Mouse (Mus musculus) neural tube, embryonic 10.5 days (tissue): ENCODE data around the gene Ano6.

Source experiments
- DNase-seq: peaks from one replicate; pipeline ENCODE4 v3.0.0-alpha.2; 2017; ENCODE audit warnings: low spot score; ENCODE audit errors: extremely low spot score

The Ano6 gene

DNA sequence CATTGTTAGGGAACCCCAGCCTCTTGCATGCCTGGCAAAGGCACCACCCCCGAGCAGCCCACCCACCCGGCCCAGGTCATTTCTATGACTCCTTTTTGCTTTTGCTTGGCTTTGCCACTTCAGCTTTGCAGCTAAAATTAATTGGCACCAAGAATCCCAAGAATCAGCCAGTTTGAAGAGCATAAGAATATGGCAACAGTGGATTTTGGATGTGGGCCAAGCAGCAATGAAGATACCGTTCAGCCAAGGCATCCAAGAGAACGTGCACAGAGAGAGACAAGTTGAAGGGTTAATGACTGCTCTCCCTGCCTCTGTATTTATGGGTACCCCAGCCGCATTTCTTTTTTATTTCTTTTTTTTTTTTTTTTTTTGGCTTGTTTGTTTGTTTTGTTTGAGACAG is 5.4 kb downstream of the Ano6 start:
- no peak for DNase-seq

DNA sequence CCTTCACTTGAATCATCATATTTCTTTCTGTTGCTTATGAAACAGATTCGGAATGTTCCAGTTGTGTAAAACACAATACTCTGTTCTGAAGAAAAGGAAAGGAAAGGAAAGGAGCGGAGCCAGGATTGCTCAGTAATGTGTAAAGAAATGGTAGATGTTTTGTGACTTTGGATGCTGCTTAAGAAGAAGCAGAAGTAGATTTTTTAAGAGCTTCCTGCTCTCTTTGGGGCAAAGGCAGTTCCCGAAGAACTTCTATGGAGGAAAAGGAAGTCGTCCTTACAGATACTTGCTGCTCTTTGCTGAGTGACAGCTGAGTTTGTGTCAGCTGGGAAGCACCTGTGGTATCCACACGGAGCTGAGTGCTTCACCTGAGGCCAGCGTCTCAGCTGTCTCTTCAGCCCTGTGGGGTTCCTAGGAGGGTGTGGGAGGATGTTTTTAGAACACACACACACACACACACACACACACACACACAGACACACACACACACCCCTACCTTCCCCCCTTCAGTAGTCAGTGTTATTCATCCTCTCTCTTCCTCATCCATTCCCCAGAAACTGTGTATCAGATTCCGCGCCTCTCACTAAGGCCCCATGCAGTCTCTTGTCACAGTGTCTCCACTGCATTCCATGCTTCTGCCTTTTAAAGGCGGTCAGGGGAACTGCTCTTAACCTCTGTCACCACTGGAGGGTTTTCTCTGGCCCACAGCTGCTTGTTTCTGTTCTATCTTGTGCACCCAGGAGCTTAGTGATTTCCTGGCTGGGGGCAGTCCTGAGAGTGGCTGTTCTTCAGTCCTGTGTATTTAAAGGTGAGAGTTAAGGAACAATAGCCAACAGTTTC is 6.7 kb downstream of the Ano6 start:
- no peak for DNase-seq

DNA sequence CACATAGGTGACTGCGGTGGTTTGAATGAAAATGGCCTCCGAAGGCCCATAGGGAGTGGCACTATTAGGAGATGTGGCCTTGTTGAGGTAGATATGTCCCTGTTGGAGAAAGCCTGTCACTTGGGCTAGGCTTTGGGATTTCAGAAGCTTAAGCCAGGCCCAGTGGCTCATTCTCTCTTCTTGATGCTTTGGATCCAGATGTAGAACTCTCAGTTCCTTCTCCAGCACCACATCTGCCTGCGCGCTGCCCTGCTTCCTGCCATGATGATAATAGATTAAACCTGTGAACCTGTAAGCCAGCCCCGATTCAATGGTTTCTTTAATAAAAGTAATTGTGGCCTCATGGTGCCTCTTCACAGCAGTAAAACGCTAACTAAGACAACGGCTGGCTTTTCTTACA is 7.6 kb downstream of the Ano6 start:
- DNase-seq: no peak

DNA sequence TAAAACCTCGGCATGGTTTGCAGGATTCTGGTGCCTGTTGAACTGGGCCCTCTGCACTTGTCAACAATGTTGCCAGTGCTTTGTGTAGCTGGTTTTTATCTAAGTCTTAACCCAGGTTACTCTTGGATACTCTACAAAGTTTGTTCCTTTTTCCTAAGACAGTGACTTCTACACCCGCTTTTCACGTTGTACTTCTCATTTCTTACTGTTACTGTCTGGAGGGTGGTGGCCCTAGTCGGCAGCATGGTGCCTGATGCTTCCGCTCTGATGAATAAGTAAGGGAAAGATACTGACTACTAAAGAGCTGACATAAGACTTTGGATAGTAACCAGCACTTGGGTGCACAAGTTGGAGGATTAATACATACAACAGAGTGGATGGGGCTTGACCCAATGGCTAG is 9.0 kb downstream of the Ano6 start:
- no peak for DNase-seq

DNA sequence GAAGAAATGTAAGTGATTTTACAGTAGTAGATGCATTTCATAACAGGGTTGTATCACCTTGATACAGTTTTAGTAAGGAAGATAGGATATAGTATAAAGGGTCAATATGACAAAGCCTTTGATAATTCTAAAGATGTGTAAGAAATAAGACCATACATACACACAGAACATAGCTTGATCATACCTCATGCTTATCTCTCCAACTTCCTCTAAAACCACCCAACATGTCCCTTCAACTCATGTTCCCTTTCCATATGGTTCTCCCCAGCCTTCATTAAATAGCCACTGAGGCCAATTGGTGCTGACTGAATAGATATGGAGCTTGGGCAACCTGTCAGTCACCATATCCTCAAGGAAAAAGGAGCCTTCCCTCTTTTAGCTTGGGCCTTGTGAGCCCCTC is 9.4 kb downstream of the Ano6 start:
- no peak for DNase-seq

DNA sequence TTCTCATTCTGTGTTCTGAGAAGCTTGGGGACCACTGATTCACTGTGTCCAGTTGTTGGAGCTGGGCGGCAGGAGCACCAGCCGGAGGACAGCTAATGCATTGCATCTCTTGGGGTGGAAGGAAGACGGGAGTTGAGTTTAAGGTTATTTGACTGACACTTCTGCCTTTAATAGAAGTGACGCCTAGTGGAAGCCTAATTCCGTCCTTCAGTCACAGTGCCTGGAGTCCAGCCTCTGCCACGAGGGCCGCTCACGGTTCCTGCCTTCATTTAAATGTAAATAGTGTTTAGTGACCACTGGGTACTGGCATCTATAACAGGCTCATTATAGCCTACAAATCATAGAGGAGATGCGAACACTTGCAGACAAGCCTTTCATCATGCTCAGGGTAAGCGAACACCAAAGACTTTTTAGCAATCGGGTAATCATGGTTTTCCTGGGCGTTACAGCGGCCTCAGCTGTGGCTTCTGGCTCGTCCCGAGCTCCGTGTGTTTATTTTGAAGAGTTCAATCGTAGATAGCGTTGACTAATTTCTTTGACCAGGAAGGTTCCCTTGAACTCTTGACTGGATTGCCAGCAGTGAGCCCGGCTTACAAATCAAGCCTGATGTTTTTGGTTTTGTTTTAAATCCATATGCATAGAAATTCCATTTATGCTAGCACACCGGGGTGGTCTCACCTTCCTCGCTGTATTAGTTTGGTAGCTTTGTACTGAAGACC is 10.8 kb downstream of the Ano6 start:
- no peak for DNase-seq

DNA sequence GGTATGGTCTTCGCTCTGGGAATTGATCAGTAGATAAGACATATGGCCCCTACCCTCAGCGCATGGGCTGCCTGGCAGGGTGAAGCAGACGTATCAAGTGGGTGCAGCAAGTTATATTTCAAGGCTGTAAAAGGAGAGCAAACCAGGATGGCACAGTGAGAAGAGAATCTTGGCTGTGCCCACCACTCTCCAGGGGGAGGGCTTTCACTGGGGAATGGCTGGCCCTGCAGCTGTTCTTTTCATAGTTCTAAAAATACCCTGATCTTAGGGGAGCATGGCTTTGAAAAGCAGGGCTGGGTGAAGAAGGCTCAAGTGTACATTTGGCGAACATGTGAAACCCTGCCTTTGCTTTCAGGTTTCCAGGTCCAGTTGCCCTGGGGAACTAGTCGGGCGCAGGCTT is 11.5 kb downstream of the Ano6 start:
- DNase-seq: no peak

DNA sequence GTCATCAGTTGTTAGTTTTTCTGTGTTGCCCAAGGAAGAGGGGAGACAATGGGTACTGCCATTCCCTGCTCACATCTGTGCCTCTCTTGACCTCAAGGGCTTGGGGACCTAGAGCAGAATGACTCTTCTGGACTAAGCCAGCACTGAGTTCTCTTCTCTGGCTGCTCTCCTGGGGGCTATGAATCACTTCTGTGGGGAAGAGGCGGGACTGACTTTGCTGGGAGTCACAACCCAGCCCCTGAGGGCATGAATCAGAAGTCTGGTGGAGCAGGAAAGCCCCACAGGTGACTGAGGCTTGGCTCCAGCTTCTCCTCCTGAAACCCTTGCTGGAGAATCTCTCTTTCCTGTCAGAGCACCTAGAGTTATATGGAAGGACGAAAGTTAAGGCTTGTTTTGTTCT is 12.1 kb downstream of the Ano6 start:
- DNase-seq: no peak

DNA sequence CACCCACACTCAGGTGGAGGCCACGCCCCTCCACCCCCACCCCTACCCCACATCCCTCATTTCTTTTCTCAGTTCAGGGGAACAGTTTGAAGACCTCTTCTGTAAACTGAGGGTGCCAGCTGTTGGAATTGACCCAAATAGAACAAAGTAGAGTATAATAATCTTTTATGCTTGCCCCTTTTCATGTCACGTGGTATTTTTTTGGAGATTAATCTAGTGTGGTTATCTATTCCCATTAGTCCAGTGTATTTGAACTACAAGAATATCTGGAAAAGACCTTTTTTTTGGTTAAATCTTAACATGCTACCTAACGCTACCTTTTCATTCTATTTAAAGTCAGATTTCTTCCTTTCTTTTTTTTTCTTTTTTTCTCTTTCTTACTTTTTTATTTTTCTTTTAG is 12.8 kb downstream of the Ano6 start:
- DNase-seq: no peak

DNA sequence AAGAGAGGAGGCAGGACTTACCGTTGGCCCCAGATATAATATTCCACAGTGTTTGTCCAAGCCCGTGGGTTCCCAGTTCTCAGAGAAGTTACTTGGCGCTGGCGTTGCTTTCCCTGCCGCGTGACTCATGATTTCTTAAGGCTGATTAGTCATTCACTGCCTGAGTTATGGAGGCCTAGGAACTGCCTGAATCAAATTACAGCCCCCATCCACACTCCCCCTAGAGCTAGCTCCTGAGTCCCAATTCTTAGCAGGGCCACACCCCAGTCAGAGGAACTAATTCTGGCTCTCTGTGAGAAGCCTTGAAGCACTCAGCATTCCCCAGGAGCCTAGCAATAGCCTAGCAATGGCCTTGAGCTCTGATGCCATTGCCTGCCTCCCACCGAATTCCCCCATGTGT is 13.6 kb downstream of the Ano6 start:
- no peak for DNase-seq

DNA sequence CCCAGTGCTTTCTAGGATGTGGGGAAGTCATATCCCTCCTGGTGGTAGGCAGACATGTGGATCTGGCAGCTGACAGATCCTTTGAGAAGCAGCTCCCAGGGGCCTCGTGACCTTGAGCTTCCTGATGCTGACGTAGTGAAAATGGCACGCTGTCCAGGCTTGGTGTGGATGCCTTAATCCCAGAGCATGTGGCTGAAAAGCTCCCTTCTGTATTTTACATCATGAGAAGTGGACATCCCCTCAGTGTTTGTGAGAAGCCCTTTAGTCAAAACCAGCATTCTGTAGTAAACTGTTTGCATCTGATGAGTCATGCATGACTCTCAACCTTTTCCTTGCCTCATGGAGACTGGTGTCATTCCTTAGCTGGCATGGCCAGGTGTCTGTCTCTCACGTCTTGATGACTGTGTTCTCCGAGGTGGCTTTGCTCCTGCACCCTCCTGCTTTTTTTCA is 14.4 kb downstream of the Ano6 start:
- DNase-seq: no peak

DNA sequence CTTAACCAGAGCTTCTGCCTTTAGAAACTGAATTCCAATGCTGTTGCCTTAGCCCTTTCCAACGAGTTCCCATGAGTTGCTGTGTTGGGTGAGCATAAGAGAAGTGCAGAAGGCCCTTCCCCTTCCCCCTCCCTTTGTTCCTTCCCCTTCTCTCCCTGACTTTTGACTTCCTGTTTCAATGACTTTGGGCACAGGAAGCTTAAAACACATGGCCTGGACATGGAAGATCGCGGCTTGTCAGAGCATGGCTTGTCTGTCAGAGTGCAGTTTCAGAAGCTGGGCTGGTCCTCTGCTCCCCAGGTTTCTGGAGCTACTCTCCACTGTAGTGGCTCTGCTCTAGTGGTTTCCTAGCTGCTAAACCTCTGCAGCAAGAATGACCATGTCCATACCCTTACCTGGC is 17.3 kb downstream of the Ano6 start:
- no peak for DNase-seq

DNA sequence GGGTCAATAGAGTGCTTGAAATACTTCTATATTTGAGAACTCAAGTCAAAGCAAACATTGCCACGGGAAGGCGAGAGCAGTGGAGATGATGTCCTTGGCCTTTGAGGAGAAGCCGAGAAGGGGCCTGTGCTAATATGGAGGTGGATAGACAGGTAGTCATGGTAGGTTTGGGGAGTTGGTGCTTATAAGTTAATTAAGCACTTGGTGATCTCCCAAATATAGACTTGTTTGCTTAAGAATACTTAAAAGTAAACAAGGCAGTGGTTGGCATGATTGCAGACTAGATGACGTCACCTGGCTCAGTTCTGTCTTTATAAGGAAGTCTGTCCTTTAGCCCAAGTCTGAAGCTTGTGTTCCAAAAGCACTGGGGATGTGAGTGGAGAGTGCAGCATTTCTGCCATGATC is 19.7 kb downstream of the Ano6 start:
- DNase-seq: no peak

DNA sequence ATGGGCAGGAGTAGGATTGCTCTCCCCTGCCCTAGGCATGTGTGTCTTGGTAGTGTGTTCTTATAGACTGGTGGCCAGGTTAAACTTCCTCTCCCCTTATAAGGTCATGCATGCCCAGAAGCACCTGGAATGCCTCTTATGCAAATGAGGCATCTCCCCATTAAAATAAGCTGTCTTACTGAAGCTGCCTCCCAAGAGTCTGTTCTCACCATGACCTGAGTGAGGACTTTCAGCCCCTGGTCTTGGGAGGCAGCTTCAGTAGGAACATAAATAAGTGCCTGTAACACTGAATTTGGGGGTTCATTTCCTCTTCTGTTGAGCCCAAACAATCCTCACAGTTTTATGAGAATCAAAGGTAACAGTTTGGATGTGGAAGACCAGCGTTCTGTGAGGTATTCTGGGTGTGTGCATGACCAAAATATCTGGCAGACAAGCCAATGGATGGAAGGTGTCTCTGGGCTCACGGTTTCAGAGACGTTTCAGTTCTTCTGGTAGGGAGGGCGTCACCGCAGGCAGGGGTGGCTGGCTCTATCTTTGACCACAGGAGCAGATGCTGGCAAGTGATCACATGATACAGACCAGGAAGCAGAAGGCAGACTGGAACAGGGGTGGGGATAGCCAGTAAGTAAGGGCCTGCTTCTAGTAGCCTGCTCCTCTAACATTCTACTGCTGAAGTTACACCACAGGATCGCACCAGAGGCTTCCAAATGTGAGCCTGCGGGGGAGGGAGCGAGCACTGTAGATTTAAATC is 22.4 kb downstream of the Ano6 start:
- no peak for DNase-seq

DNA sequence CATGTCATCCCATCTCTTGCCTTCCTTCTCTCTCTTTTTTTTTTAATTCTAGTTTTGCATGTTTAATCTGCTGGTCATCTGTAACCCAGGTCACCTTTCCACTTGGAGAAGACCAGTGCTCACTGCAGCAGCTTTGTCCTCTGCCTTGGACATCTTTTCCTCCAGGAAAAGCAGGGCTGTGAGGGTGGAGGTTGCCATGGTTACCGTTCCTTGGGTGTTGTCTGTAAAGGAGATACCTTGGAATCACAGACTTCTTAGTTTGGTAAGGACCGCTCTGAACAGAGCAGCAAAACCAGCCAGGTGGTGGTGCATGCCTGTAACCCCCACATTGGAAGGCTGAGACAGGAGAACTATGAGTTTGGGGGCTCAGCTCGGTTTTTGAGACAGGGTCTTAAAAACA is 26.9 kb downstream of the Ano6 start:
- no peak for DNase-seq

DNA sequence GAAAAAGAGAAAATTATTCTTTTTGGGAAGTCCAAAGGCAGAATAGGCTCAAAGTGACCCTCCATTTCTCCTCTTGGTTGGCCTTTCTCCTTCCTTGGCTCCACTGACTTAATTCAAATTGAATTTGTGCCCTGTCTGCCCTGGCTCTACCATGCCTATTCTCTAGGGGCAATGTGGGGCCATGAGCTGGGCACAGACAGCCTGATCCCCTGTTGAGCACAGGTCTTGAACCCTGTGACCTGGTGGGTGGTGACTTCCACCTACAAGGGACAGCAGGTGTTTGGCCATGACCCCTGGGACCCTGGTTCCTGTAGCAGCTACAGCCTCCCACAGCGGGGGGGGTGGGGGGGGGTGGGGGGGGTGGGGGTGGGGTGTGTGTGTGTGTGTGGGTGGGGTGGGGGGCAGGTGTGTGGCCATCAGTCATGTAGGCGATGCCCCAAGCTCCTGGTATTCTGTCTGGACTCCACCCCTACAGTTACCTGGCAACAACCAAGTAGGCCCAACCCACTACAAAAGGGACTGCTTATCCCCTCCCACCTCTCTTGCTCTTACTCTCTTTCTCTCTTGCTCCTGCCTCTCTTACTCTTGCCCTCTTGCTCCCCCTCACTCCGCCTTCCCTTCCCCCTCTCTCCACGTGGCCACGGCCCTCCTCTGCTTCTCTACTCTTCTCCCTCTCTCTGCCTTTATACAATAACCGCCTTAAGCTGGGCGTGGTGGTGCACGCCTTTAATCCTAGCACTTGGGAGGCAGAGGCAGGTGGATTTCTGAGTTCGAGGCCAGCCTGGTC is 28.8 kb downstream of the Ano6 start:
- DNase-seq: no peak

DNA sequence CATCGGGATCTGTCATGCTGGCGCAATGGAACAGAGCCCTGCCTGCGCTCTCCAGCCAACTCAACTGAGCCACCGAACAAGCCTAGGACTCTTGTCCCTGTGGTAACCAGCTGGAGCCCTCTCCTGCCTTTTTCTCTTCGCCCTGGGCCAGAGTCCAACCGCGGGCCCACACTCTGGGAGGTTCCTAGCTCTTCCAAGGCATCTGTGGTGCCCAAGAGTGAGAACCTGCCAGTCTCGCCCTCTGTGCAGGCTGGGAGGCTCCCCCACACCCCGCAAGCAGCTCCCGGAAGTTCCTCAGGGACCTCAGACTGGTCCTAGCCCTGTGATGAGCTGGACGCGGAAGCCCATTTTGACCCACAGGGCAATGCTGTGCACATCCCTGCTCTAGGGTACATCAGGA is 29.5 kb downstream of the Ano6 start:
- no peak for DNase-seq

DNA sequence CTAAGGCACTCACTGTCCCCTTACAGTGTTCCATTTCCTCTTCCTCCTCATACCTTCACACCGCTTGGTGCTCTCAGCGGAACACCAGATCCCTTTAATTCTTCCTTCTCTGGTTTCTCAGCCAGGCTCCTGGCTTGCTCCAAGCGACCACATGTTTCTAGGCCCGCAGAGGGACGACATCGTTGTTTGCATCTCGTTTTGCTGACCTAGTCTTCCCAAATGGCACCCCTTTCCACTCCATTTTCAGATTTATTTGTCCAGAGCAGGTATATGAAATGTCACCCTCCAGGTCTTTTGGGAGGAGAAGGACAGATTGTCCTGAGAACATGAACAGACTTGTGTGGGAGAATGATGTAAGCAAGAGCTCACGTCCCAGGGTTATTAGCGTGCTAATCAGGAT is 30.0 kb downstream of the Ano6 start:
- DNase-seq: no peak

DNA sequence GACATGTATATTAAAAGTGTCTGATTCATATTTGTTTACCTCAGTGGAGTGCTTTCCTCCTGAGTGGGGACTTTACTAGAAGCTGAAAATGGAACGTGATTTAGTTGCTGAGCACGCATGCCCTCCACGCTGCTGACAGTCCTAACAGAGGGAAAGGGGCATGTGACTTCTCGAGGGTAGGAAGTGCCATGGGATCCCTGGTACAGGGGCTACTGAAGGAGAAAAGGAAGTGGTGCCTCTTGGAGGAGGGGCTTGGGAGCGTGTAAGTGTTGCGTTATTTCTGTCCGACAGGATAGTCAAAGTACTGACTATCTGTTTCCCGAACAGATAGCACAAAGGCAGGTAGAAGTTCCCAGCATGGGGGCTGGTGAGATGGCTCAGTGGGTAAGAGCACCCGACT is 31.5 kb downstream of the Ano6 start:
- DNase-seq: no peak

DNA sequence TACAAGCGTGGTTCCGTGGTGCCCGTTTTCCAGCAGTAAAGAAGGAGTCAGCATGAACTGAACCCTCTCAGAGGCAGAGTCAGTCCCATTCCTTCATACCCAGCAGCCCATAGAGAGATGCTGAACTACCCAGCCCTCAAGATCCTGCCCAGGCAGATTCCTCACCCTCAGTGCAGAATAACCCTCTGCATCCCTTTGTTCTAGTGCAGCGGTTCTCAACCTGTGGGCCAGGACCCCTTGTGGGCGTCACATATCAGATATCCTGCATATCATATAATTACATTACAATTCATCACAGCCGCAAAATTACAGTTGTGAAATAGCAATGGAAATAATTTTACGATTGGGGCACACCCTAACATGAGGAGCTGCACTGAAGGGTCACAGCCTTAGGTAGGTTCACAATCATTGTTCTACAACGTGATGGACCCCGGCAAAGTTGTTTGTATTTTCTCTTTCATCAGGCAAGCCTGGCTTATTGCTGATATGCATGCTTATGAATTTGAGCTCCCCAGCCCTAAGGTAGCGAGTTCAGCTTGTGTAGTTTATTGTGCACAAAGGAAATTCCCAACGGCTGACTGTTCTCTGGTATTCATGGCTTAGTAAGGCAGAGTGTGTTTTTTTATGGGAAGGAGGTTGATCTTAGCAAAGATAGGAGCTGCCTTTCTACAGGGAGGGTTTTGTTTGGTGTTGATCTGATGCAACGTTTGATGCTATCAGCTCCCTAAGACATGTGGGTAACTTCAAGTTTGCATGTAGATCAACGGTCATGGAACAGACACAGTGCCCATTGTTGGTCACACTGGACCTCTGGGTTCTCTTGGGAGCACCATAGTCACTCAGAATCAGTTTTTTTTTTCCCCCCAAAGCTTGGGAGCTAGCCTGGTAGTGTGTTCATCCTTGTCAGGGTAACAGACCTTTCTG is 33.0 kb downstream of the Ano6 start:
- no peak for DNase-seq
